Mouse (Mus musculus) neural tube, embryonic 13.5 days (tissue): ENCODE results near the gene Acvr1. TPM values are rescaled to one million over a fixed set of nuclear protein-coding genes. Genes with fewer than 3 reads are reported as not detected.

Source experiments
- ATAC-seq: fragments of 200-750 bp; cut with Nextera tagmentation; 2 replicates; pipeline ENCODE4 v1.8.0; 2017; ENCODE audit warnings: low read depth, mild to moderate bottlenecking, moderate TSS enrichment, moderate library complexity
- H3K27ac ChIP-seq: fragments of 300-500 bp; sonication (generic); replicated peaks from 2 replicates; pipeline ENCODE4 v1.5.1; 2015; ENCODE audit warnings: moderate library complexity, mild to moderate bottlenecking, inconsistent platforms
- H3K27me3 ChIP-seq: fragments of 300-500 bp; sonication (generic); 2 replicates; pipeline ENCODE4 v1.6.1; 2015; ENCODE audit warnings: mild to moderate bottlenecking, inconsistent platforms
- H3K36me3 ChIP-seq: fragments of 300-500 bp; sonication (generic); 2 replicates; pipeline ENCODE4 v1.6.1; 2015; ENCODE audit warnings: mild to moderate bottlenecking, inconsistent platforms
- H3K4me1 ChIP-seq: fragments of 300-500 bp; sonication (generic); replicated peaks from 2 replicates; pipeline ENCODE4 v1.6.1; 2015; ENCODE audit warnings: inconsistent platforms
- H3K4me2 ChIP-seq: fragments of 300-500 bp; sonication (generic); 2 replicates; pipeline ENCODE4 v1.6.1; 2015; ENCODE audit warnings: inconsistent platforms, mild to moderate bottlenecking, moderate library complexity
- H3K4me3 ChIP-seq: fragments of 300-500 bp; sonication (generic); 2 replicates; pipeline ENCODE4 v1.5.1; 2015; ENCODE audit warnings: mild to moderate bottlenecking, inconsistent platforms
- H3K9ac ChIP-seq: fragments of 300-500 bp; sonication (generic); 2 replicates; pipeline ENCODE4 v1.6.1; 2015; ENCODE audit warnings: moderate library complexity, mild to moderate bottlenecking, inconsistent platforms
- H3K9me3 ChIP-seq: fragments of 300-500 bp; sonication (generic); 2 replicates; pipeline ENCODE4 v1.6.1; 2016; ENCODE audit warnings: inconsistent platforms
- WGBS: fragments of 180-500 bp; shearing (Covaris S2); methylation state at CpG from one replicate; pipeline ENCODE4 v1.1.7; 2015; 5-methylcytosine and 5-hydroxymethylcytosine counted together
- polyA plus RNA-seq: library from polyadenylated mRNA; unstranded; fragments of >200 nt; fragmentation: Nextera tagmentation; extraction: Ambion mirVana; gene quantifications from 2 replicates; pipeline ENCODE4 v1.2.1, GENCODE M21; 2015

Gene Acvr1
- polyA plus RNA-seq, 1 experiment from 2014 or later: 4.4 TPM

- H3K9ac ChIP-seq: no peak overlapping the region
- no peaks in the 10 kb centered on the region for H3K4me1 ChIP-seq
- no peak overlapping the region for H3K4me3 ChIP-seq
- no peak overlapping the region for H3K27ac ChIP-seq
- H3K36me3 ChIP-seq: no peaks in the 10 kb centered on the region
- 68% methylated on average over 10 of the region's 10 CpGs for WGBS
- no peaks in the 10 kb centered on the region for H3K9me3 ChIP-seq
- ATAC-seq: no peak
- H3K27me3 ChIP-seq: no peaks in the 10 kb centered on the region
- no peak overlapping the region for H3K4me2 ChIP-seq
Observed at GRCm38 (mm10) chr2:58586311-58586710, 19.4 kb upstream of the Acvr1 start.

GRCm38 (mm10) chr2:58574167-58574566 is 7.2 kb upstream of the Acvr1 start:
- H3K9me3 ChIP-seq: no peaks in the 10 kb centered on the region
- H3K27ac ChIP-seq: no peak overlapping the region
- no peak overlapping the region for H3K9ac ChIP-seq
- 89% methylated on average over 2 of the region's 2 CpGs for WGBS
- H3K36me3 ChIP-seq: no peaks in the 10 kb centered on the region
- no peak overlapping the region for H3K4me3 ChIP-seq
- H3K27me3 ChIP-seq: no peaks in the 10 kb centered on the region
- H3K4me1 ChIP-seq: peaks cover 2% of the 10 kb centered on the region
- no peak for ATAC-seq
- H3K4me2 ChIP-seq: no peak overlapping the region

GRCm38 (mm10) chr2:58568841-58569645 is 2.1 kb upstream of the Acvr1 start:
- Histone ChIP-seq H3K4me3 (peak overlapping the region; percentile 90), H3K4me2 (peak overlapping the region; percentile 77), H3K36me3 (no peaks in the 10 kb centered on the region), H3K4me1 (peaks cover 39% of the 10 kb centered on the region), H3K27ac (peak overlapping the region; percentile 99), H3K27me3 (no peaks in the 10 kb centered on the region), H3K9ac (peak overlapping the region; percentile 97), H3K9me3 (no peaks in the 10 kb centered on the region)
- 62% methylated on average over 4 of the region's 4 CpGs for WGBS
- no peak for ATAC-seq

- 8% methylated on average over 12 of the region's 12 CpGs for WGBS
- H3K4me3 ChIP-seq: peak overlapping the region; percentile 90
- ATAC-seq: no peak
- no peaks in the 10 kb centered on the region for H3K36me3 ChIP-seq
- no peaks in the 10 kb centered on the region for H3K9me3 ChIP-seq
- H3K27ac ChIP-seq: peak overlapping the region; percentile 99
- peak overlapping the region; percentile 97 for H3K9ac ChIP-seq
- peaks cover 47% of the 10 kb centered on the region for H3K4me1 ChIP-seq
- no peaks in the 10 kb centered on the region for H3K27me3 ChIP-seq
- H3K4me2 ChIP-seq: peak overlapping the region; percentile 77
Observed at GRCm38 (mm10) chr2:58567866-58568719, 1.1 kb upstream of the Acvr1 start.

GRCm38 (mm10) chr2:58566410-58567065 is 419 bp downstream of the Acvr1 start:
- peak overlapping the region; percentile 77 for H3K4me2 ChIP-seq
- peak overlapping the region; percentile 99 for H3K27ac ChIP-seq

GRCm38 (mm10) chr2:58566049-58566409 is 928 bp downstream of the Acvr1 start:
- Histone ChIP-seq H3K27ac (peak overlapping the region; percentile 99), H3K36me3 (no peaks in the 10 kb centered on the region), H3K4me3 (peak overlapping the region; percentile 90), H3K9ac (peak overlapping the region; percentile 97), H3K27me3 (no peaks in the 10 kb centered on the region), H3K4me2 (peak overlapping the region; percentile 77), H3K4me1 (peaks cover 62% of the 10 kb centered on the region), H3K9me3 (no peaks in the 10 kb centered on the region)
- 0% methylated on average over 6 of the region's 6 CpGs for WGBS
- no peak for ATAC-seq

More at GRCm38 (mm10) chr2:58566410-58567065, 419 bp downstream of the Acvr1 start:
- WGBS: under 1% methylated on average over 70 of the region's 78 CpGs
- peak; percentile 68 for ATAC-seq
- peaks cover 62% of the 10 kb centered on the region for H3K4me1 ChIP-seq
- H3K9me3 ChIP-seq: no peaks in the 10 kb centered on the region
- no peaks in the 10 kb centered on the region for H3K27me3 ChIP-seq
- peak overlapping the region; percentile 90 for H3K4me3 ChIP-seq
- H3K36me3 ChIP-seq: no peaks in the 10 kb centered on the region
- H3K9ac ChIP-seq: peak overlapping the region; percentile 97

- H3K27ac ChIP-seq: no peak overlapping the region
- peaks cover 62% of the 10 kb centered on the region for H3K4me1 ChIP-seq
- no peak for ATAC-seq
- peak overlapping the region; percentile 77 for H3K4me2 ChIP-seq
- H3K4me3 ChIP-seq: peak overlapping the region; percentile 90
- 50% methylated on average over 6 of the region's 6 CpGs for WGBS
- no peaks in the 10 kb centered on the region for H3K36me3 ChIP-seq
- no peaks in the 10 kb centered on the region for H3K27me3 ChIP-seq
- no peaks in the 10 kb centered on the region for H3K9me3 ChIP-seq
- H3K9ac ChIP-seq: peak overlapping the region; percentile 97
Observed at GRCm38 (mm10) chr2:58565267-58565666, 1.7 kb downstream of the Acvr1 start.

GRCm38 (mm10) chr2:58562137-58562536 is 4.8 kb downstream of the Acvr1 start:
- Histone ChIP-seq H3K27me3 (no peaks in the 10 kb centered on the region), H3K9me3 (no peaks in the 10 kb centered on the region), H3K4me3 (no peak overlapping the region), H3K27ac (no peak overlapping the region), H3K36me3 (no peaks in the 10 kb centered on the region), H3K9ac (no peak overlapping the region), H3K4me2 (no peak overlapping the region), H3K4me1 (peaks cover 45% of the 10 kb centered on the region)
- ATAC-seq: no peak
- 67% methylated on average over 4 of the region's 4 CpGs for whole genome bisulfite sequencing

GRCm38 (mm10) chr2:58557045-58557845 is 9.7 kb downstream of the Acvr1 start:
- no peak overlapping the region for H3K4me2 ChIP-seq
- H3K4me3 ChIP-seq: no peak overlapping the region
- no peaks in the 10 kb centered on the region for H3K36me3 ChIP-seq
- peaks cover 36% of the 10 kb centered on the region for H3K4me1 ChIP-seq
- ATAC-seq: no peak
- 83% methylated on average over 9 of the region's 9 CpGs for WGBS
- no peaks in the 10 kb centered on the region for H3K27me3 ChIP-seq
- no peak overlapping the region for H3K9ac ChIP-seq
- H3K27ac ChIP-seq: no peak overlapping the region
- no peaks in the 10 kb centered on the region for H3K9me3 ChIP-seq

GRCm38 (mm10) chr2:58552296-58552695 is 14.7 kb downstream of the Acvr1 start:
- Histone ChIP-seq H3K9ac (no peak overlapping the region), H3K4me2 (no peak overlapping the region), H3K36me3 (no peaks in the 10 kb centered on the region), H3K27me3 (no peaks in the 10 kb centered on the region), H3K4me3 (no peak overlapping the region), H3K4me1 (peaks cover 59% of the 10 kb centered on the region), H3K9me3 (no peaks in the 10 kb centered on the region), H3K27ac (no peak overlapping the region)
- WGBS: 32% methylated on average over 3 of the region's 3 CpGs
- ATAC-seq: no peak

GRCm38 (mm10) chr2:58551866-58552265 is 15.1 kb downstream of the Acvr1 start:
- ATAC-seq: no peak

More at GRCm38 (mm10) chr2:58551866-58552265, 15.1 kb downstream of the Acvr1 start:
- Histone ChIP-seq H3K9ac (no peak overlapping the region), H3K9me3 (no peaks in the 10 kb centered on the region), H3K27me3 (no peaks in the 10 kb centered on the region), H3K4me1 (peaks cover 62% of the 10 kb centered on the region), H3K4me3 (no peak overlapping the region), H3K36me3 (no peaks in the 10 kb centered on the region), H3K27ac (no peak overlapping the region), H3K4me2 (no peak overlapping the region)
- WGBS: 25% methylated on average over 6 of the region's 6 CpGs
